Mouse (Mus musculus) cerebellum, postnatal 4 days (tissue): ENCODE data around the gene Tbc1d10c.
A peak's percentile ranks its signal among the peaks of the same experiment; 100 is the strongest.

ENCODE experiments used
- DNase-seq, 2 experiments: peaks; one replicate each; pipeline ENCODE4 v3.0.0; 2022; ENCODE audit warnings: low spot score in 2 of 2, mixed read lengths in 1 of 2

Gene Tbc1d10c

DNA sequence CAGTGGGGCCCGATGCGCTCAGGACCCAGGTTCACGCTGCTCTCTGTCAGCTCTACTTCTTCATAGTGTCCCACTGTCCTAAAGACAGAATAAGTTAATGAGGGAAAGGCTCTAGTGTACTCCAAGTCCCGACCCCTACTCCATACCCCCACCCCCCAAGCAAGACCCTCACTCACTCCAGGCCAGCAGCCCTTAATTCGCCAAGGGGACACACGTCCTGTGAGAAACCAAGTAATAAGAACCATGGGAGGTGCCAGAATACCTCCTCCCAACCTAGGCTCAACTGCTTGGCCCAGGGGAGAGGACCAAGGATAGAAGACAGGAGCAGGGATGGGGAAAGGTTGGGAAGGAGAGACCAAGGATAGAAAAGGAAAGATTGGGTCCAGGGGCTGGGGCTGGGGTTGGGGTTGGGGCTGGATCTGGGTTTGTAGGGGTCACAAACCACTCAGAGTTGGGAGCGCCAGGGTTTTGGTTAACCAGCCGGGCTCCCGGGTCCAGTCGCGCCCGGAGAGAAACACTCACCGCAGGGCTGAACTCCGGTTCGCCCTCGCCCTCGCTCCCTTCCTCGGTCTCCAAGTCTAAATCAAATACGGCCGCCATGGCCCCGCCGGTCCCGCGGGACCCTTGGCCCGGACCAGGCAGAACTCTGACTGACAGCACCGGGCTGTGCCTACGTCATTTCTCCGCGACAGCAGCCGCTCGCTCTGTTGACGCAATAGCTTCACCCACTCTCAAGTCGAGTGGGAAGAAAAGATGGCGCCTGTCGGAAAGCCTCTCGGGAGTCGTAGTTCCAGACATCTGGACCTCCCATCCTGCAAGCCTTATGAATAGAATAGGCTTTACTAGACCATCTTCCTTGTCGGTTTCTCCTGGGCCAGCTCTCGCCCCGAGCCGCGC is 28.2 kb downstream of the Tbc1d10c start, which contains the start of gene Rps6kb2:
TSS of gene Rps6kb2 (minus strand) at position 709 of the 897 bp plus-strand sequence.
- peak; percentile 94 to 97 for DNase-seq

DNA sequence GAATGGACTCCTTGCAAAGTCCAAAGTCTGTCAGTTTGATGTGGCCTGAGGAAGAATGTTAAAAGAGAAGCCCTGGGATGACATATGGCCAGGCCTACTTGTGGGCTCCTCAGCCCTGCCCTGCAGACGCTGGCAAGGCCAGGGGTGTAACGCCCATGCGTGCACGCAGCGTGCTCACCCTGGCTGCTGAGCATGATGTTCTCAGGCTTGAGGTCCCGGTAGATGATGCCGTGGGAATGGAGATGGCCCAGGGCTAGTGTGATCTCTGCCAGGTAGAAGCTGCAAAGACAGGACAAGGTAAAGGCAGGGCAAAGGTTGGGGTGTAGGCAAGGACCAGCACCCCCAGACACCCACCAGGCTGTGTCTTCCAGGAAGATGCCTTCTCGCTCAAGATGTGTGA is 32.0 kb downstream of the Tbc1d10c start:
- no peak for DNase-seq

DNA sequence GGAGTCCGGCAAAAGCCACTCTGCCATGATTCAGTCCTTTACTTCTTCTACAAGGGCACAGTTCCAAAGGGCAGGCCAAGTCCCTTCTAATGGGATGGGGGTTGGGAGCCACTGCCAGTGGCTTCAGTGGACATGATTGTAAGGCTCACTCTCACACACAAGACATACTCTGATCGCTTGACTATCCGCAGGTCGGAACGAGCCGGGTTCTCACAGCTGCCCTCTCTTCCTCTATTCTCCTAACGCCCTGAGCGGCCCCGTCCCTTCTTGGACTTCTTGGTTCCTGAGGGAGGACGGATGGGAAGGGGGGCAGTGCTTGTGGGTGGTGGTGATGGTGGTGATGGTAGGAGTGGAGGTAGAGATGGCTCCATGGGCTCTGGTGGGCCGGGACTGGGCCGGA is 34.3 kb downstream of the Tbc1d10c start:
- no peak for DNase-seq

- no peak for DNase-seq
Observed at GRCm38 (mm10) chr19:4156073-4156579, 35.0 kb downstream of the Tbc1d10c start.

DNA sequence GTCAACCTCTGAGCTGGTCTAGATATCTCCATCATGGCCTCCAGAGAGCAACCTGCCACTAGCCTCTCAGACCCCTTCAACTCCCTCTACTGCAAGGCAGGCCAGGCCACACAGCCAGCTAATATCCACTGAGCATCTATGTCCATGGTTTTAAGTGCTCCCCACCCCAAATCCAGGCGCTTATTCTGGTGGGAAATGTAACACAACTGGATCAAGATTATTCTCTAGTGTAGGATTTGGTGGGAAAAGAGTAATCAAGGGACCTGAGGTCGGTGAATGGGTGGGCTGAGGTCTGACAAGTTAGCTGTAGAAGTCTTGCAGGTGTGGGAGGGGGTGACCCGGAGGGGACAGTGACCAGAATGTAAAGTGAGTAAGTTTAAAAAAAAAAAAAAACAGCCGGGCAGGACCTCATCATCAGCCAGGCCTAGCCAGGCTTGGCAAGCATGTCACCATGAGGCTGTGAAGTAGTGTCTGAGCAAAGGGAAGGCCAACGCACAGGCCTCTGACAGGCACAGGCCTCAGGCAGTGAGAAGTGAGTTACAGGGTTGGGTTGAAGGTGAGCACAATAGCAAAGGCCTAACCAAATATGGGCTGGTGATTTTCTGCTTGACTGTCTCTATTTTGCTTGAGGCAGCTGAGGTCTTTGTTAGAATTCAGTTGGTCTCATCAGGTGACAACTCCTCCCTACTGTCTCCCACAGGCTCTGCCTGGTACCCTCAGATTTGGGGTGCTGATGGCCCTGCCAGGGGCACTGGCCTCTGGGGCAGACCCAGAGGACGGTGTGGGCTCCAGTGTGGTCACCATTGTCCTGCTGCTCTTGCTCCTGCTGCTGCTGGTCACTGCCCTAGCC is 35.6 kb downstream of the Tbc1d10c start:
- no peak for DNase-seq

DNA sequence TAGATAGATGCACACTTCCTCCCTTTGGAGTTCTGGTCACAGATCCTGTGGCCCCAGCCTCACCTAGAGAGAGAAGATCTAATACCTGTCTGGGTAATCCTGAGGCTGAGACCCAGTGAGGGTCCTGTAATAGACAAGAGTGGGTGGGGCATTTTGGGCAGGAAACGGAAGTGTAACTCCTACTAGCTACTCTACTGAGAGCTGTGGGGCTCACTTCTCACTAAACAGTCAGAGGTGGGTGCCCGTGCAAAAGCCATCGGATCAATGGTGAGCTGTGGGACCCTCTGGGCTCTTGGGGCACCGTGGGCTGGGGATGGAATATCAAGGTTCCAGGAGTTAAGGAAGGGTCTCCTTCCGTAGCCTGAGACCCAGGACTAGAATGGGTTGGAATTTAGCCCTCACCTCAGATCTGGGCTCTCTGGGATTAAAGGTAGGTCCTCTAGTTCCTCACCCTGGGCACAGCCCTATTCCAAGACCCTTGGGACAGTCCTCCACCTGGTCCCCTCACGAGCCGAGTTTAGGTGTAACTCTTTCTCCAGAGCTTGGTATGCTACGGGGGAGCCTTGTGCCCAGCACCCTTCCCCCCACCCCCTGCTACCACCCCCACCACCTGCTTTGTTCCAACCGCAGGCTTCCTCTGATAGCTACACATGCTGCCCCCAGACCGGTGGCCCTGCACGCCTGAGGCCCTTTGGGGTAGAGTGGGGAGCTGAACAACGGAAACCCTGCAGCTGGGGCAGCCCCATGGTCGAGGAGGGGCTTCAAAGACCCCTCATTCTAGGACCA is 36.5 kb downstream of the Tbc1d10c start:
- DNase-seq: no peak

GRCm38 (mm10) chr19:4153232-4153654 is 37.8 kb downstream of the Tbc1d10c start, which contains the start of gene Ptprcap:
TSS of gene Ptprcap (plus strand) at chr19:4153604.
- no peak for DNase-seq

- no peak for DNase-seq
Observed at GRCm38 (mm10) chr19:4152445-4153231, 38.4 kb downstream of the Tbc1d10c start.

DNA sequence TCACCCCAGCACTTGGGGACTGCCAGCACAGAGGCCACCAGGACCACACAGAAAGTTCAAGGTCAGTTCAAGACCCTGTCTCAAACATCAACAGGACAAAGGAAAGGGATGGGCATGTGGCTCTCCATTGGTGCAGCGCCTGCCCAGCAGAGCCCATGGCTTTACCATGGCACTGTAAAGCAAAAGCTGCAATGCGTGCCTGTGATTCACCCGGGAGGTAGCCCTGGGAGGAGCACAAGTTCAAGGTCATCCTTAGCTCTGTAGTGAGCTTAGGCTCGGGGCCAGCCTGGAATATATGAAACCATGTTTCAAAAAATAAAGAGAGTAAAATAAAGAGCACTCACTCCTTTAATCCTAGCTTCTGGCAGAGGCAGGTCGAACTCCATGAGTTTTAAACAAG is 39.2 kb downstream of the Tbc1d10c start:
- DNase-seq: no peak

DNA sequence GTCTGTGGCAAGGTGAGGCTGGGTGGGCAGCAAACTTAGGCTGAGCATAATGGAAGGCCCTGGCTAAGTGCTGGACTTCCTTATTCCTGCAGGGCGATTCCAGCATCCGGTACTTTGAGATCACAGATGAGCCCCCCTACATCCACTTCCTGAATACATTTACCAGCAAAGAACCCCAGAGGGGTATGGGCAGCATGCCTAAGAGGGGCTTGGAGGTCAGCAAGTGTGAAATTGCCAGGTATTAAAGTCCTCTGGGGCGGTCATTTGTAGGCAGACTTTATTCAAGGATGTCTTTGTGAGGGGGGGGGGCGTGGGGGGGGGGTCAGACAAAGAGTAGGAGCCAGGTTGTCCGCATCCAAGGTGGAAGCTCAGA is 39.6 kb downstream of the Tbc1d10c start:
- no peak for DNase-seq

DNA sequence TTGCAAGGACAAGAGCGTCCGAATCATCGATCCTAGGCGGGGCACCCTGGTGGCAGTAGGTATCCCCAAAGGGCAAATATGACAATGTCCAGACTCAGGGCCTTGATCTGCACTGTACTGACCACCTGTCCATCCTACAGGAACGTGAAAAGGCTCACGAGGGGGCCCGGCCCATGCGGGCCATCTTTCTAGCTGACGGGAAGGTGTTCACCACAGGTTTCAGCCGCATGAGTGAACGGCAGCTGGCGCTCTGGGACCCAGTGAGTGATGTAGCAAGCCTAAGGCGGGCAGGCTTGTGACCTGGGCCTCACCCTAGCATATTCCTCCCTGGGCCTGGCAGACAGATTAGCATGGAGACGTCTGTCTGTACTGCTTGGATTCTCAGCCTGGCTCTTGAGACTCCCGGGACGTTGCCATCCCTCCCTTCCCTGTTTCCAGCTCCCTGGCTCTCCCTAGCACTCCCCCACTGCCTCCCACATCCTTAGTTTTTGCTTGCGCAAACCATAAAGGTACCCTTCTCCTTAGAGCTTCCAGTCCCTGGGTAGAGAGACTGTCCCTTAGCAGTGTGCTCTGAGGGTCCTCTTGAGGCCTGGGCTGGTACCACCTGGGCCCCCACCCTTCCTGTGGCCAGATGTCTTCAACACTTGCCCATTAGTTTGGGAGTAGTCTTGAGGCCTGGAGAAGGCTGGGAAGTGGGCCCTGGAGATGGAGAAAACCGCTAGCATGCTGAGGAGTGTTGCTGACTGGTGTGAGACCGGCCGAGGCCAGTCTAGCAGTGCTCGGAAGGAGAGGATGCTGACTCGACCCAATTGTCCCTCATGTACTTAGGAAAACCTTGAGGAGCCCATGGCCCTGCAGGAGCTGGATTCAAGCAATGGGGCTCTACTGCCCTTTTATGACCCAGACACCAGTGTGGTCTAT is 40.3 kb downstream of the Tbc1d10c start:
- DNase-seq: no peak

- no peak for DNase-seq
Observed at GRCm38 (mm10) chr19:4149764-4150461, 41.2 kb downstream of the Tbc1d10c start.

DNA sequence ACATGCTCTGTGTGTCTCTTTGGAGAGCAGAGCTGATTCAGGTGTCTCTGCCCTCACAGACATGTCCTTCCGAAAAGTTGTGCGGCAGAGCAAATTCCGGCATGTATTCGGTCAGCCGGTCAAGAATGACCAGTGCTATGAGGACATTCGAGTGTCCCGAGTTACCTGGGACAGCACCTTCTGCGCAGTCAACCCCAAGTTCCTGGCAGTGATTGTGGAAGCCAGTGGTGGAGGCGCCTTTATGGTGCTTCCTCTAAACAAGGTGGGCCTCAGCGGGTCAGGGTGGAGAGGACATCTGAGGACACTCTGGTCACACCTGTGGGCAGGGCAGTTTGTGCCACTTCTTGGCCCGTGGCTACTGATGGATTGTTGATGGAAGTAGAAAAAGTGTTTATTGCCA is 41.8 kb downstream of the Tbc1d10c start:
- DNase-seq: no peak

- DNase-seq: no peak
Observed at GRCm38 (mm10) chr19:4148819-4149218, 42.3 kb downstream of the Tbc1d10c start.

GRCm38 (mm10) chr19:4148491-4148806 is 42.6 kb downstream of the Tbc1d10c start, which contains the start of gene Coro1b:
TSS of gene Coro1b (plus strand) at chr19:4148619.
- peak; percentile 97 to 98 for DNase-seq

DNA sequence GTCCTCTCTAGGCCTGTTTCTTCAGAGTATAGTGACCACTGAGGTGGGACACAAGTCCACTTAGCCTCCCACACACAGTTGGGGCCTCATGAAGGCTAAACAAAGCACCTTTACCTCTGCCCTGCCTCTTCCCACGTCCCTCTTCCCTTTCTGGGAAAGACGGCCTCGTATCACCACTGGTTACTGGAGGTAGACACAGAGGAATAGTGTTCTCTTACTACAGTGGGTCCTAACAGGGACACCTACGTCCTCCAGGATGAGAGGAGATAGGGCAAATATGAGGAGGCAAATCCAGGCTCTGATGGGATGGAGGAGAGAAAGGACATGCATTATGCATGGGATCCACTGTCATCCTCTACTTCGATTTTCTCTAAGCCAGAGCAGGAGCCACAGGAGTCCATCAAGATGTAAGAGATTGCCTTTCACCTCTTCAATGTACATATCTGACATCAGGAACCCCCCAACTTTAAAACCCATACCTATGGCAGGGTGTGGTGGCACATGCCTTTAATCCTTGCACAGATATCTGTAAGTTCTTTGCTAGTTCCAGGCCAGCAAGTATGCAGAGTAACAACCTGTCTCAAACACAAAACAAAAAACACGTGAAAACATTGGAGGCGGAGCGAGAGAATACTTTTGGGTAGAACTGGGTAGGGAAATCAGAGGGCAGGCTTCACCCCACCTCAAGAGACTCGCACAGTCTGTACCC is 43.1 kb downstream of the Tbc1d10c start:
- no peak for DNase-seq

- DNase-seq: no peak
Observed at GRCm38 (mm10) chr19:4147022-4147405, 44.1 kb downstream of the Tbc1d10c start.

- DNase-seq: no peak
Observed at GRCm38 (mm10) chr19:4146366-4147021, 44.6 kb downstream of the Tbc1d10c start.
